Mouse (Mus musculus) small intestine, adult 2 months (tissue): ENCODE data around the gene Zdhhc5. TPM values are rescaled to one million over a fixed set of nuclear protein-coding genes. Genes with fewer than 3 reads are reported as not detected.

ENCODE experiments used
- H3K27ac ChIP-seq: fragments of 200-500 bp; 2 replicates; pipeline ENCODE4 v1.5.1; 2012; ENCODE audit warnings: low read depth, low read length, control low read depth, inconsistent platforms; ENCODE audit not compliant: insufficient read depth
- H3K27me3 ChIP-seq: fragments of 200-500 bp; 2 replicates; pipeline ENCODE4 v1.6.1; 2012; ENCODE audit warnings: mild to moderate bottlenecking, moderate library complexity, low read length, inconsistent platforms; ENCODE audit not compliant: control insufficient read depth, insufficient read depth
- H3K36me3 ChIP-seq: fragments of 200-500 bp; 2 replicates; pipeline ENCODE4 v1.6.1; 2012; ENCODE audit warnings: mild to moderate bottlenecking, low read length, control low read depth, inconsistent platforms; ENCODE audit not compliant: control insufficient read depth, insufficient read depth
- H3K4me1 ChIP-seq: fragments of 200-500 bp; 2 replicates; pipeline ENCODE4 v1.6.1; 2012; ENCODE audit warnings: low read length, inconsistent platforms, mixed read lengths; ENCODE audit not compliant: control insufficient read depth, insufficient read depth, insufficient read length
- H3K4me3 ChIP-seq: fragments of 200-500 bp; 2 replicates; pipeline ENCODE4 v1.5.1; 2012; ENCODE audit warnings: low read depth, mild to moderate bottlenecking, control low read depth, inconsistent platforms, low read length, moderate library complexity
- CTCF ChIP-seq: fragments of 200-500 bp; IDR thresholded peaks from 2 replicates; pipeline ENCODE4 v1.5.1; 2012; ENCODE audit warnings: low read depth, mild to moderate bottlenecking, control low read depth, inconsistent platforms, low read length, moderate library complexity, mixed read lengths; ENCODE audit not compliant: insufficient replicate concordance, insufficient read length; ENCODE audit errors: extremely low read depth
- POLR2A ChIP-seq: fragments of 200-500 bp; IDR thresholded peaks from 2 replicates; pipeline ENCODE4 v1.6.1; 2012; ENCODE audit warnings: low read depth, mild to moderate bottlenecking, control low read depth, inconsistent platforms, low read length, moderate library complexity
- WGBS: fragments of 180-500 bp; shearing (Covaris S2); methylation state at CpG from one replicate; pipeline ENCODE4 v1.1.7; 2018; 5-methylcytosine and 5-hydroxymethylcytosine counted together
- polyA plus RNA-seq: library from polyadenylated mRNA; depleted of rRNA; stranded (reverse); fragments of >200 nt; gene quantifications from 2 replicates; pipeline ENCODE4 v1.2.3, GENCODE M21; 2012; rRNA removed

Zdhhc5 gene
- polyA plus RNA-seq, result 23.2 and 46.1 TPM in 2 replicates

DNA sequence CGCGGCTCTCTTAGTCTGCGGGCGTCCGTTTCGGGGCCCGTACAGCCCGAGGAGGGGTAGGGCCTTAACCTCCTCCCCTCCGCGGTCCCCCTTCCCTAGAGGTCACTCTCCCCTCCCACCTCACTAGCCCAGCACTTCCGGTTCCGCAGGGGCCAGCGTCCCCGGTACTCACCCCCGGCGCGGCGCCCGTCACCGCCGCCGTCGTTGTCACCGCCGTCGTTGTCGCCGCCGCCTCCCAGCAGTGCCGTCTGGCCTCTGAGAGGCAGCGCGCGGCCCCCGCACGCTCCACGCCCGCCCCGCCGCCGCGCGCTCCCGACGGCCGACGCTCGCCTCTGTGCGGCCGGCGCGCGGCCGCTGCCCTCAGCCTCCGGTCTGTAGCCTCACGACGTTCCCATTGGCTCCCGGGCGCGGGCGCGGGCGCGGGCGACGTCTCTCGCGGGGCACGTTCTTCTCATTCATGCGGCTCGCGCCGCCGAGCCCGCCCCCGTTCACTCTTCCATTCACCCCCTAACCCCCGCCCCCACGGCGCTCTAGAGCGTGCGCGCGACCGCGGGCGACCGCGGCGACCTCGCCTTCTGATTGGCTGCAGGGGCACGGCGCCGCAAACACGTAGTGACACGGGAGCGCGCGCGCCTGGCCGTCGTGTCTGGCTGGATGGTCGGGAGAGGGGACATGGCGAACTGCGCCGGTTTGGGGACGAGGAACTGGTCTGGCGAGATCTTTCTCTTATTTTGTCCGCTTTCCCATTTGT, at the start of gene Zdhhc5:
Gene Zdhhc5 (minus strand): TSS at position 370 of the 751 bp plus-strand sequence.
- WGBS, result under 1% methylated on average over 106 of the region's 107 CpGs
- no peaks in the 10 kb centered on the region for H3K27me3 ChIP-seq
- H3K36me3 ChIP-seq, result peaks cover 8% of the 10 kb centered on the region

DNA sequence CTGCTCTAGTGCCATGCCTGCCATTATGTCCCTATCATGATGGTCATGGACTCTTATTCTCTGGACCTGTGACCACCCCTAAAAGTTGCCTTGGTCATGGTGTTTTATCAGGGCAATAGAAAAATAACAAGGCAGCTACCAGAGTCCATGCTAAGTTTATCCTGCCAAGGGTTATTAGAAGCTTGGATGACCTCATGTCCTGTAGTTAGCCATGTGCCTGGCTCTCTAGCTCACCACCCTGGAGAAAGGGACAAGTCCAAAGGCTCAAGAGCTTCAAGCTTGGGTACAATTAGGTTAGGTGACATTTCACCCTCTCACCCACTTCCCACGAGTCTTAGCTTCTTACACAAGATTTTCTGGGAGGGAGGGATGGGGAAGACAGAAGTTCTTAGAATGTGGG, 47.8 kb upstream of the Zdhhc5 start:
- Histone ChIP-seq H3K27me3 (no peaks in the 10 kb centered on the region), H3K27ac (0 out of 2 replicates have a peak overlapping the region, but pooled peaks have one; percentile 53), H3K36me3 (no peaks in the 10 kb centered on the region), H3K4me1 (peaks cover 4% of the 10 kb centered on the region; the same call in 1 of the 2 replicates), H3K4me3 (no peak overlapping the region)
- WGBS, result 46% methylated on average over 1 of the region's 1 CpGs
- TF ChIP-seq CTCF, result no peak

More for the DNA sequence above, at the start of gene Zdhhc5:
- TF ChIP-seq CTCF, result no peak
- peak; percentile 83 for TF ChIP-seq POLR2A
- Histone ChIP-seq H3K4me1 (peaks cover 6% of the 10 kb centered on the region; the same call in 1 of the 2 replicates), H3K27ac (peak within 1 kb of the TSS; percentile 92), H3K4me3 (peak within 1 kb of the TSS; percentile 87)

DNA sequence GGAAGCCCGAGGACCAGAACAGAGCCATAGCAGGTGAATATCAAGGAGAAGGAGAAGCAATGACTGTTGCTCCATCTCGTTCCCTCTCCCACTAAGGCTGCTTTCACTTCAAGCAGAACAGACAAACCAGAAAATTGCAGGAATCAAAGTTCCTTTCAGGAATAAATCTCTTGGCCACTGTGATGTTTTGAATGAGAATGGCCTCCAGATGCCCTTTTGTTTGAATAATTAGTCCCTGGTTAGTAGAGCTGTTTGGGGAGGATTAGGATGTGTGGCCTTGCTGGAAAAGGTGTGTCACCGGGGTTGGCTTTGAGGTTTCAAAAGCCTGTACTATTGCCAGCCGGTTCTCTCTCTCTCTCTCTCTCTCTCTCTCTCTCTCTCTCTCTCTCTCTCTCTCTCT, 47.3 kb upstream of the Zdhhc5 start:
- H3K27me3 ChIP-seq, result no peaks in the 10 kb centered on the region
- peak overlapping the region; percentile 53; the same call in 1 of the 2 replicates for H3K27ac ChIP-seq
- WGBS, result 45% methylated on average over 4 of the region's 4 CpGs
- H3K4me1 ChIP-seq, result peaks cover 6% of the 10 kb centered on the region; the same call in 1 of the 2 replicates
- H3K36me3 ChIP-seq, result no peaks in the 10 kb centered on the region
- no peak overlapping the region for H3K4me3 ChIP-seq
- TF ChIP-seq CTCF, result no peak

DNA sequence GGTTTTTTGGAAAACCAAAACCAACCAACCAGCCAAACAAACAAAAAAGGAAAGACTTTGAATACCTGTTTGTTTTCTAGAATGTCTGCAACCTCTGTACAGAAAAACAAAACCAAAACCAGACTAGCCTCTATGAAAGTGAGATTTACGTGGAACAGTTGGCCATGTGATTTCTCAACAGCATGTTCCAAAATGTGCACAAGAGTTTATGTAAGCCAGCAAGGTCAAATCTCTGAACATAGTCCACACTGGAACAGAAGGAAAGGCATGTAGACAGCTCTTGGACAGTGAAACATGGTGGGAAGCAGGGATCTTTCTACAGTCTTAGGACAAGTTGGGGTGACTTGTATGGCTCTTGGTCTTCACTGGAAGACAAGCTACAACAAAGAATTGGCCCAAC, 46.9 kb upstream of the Zdhhc5 start:
- Histone ChIP-seq H3K4me3 (no peak overlapping the region), H3K27me3 (no peaks in the 10 kb centered on the region), H3K27ac (peak overlapping the region; percentile 53; the same call in 1 of the 2 replicates), H3K36me3 (no peaks in the 10 kb centered on the region), H3K4me1 (peaks cover 9% of the 10 kb centered on the region; the same call in 1 of the 2 replicates)
- TF ChIP-seq CTCF, result no peak
- no peak for TF ChIP-seq POLR2A
- 47% methylated on average over 1 of the region's 1 CpGs for WGBS

DNA sequence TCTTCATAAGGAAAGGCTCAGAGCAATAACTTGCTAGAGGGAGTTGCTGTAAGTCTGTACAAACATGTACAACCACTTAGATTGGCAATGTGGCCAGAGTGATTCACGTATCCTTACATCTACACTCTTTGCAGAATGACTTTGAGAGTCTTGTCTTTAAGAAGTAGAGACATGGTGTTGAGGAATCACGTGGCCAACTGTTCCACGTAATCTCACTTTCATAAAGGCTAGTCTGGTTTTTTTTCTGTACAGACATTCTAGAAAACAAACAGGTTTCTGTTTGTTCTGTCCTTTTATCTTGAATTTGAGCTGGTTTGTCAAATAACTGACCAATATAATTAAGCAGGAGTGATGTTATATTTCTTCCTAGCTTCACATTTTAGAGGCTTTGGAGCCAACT, 46.3 kb upstream of the Zdhhc5 start:
- 67% methylated on average over 3 of the region's 3 CpGs for WGBS
- Histone ChIP-seq H3K27ac (no peak overlapping the region), H3K4me3 (no peak overlapping the region), H3K27me3 (no peaks in the 10 kb centered on the region), H3K4me1 (peaks cover 12% of the 10 kb centered on the region; the same call in 1 of the 2 replicates), H3K36me3 (no peaks in the 10 kb centered on the region)
- TF ChIP-seq POLR2A, result no peak
- TF ChIP-seq CTCF, result no peak

DNA sequence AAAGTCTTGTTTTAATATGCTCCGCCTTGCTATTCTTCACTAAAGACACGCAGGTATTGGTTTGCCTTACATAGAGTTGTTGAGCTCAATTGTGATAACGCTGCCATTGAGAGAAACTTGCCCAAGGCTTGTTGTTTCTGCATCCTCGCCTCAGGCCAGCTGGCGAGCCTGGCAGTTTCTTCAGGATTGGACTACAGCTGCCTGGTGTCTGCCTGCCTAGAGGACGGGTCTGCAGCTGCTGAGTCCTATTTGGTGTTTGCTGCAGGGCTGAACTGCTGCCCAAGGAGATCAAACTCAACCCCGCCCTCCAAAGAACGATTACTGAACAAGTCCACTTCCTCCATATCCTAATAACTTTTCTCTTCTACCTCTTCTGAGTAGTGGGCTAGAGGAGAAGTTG, 45.8 kb upstream of the Zdhhc5 start:
- Histone ChIP-seq H3K36me3 (no peaks in the 10 kb centered on the region), H3K4me3 (no peak overlapping the region), H3K27ac (no peak overlapping the region), H3K27me3 (no peaks in the 10 kb centered on the region), H3K4me1 (peaks cover 12% of the 10 kb centered on the region; the same call in 1 of the 2 replicates)
- WGBS, result 44% methylated on average over 8 of the region's 8 CpGs
- no peak for TF ChIP-seq POLR2A
- TF ChIP-seq CTCF, result no peak

DNA sequence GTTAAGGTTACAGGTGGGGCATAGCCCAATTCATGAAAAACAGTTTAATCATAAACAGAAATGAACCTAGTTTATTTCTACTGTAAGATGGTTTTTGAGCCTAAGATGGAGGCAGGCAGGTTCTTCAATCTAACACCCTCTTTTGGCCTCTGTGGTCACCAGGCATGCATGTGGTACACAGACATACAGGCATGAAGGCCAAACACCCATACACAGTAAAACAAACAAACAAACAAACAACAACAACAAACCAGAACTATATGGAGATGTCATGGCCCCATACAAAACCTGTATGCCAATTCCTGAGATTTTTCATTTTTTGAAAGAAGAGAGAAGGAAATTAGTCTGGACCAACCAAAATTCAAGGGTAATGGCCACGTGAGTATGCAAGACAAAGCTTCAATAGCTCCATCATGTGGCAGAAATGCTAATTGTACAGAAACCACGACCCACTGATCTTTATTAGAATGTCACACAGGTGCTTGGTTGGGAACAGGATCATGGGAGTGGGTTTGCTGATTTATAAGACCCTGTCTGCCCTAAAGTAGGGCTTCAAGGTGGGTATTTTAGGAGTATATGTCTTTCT, 43.7 kb upstream of the Zdhhc5 start:
- 2% methylated on average over 2 of the region's 2 CpGs for WGBS
- H3K27me3 ChIP-seq, result no peaks in the 10 kb centered on the region
- H3K27ac ChIP-seq, result no peak overlapping the region
- no peaks in the 10 kb centered on the region for H3K36me3 ChIP-seq
- TF ChIP-seq POLR2A (no peak), CTCF (no peak)
- no peak overlapping the region for H3K4me3 ChIP-seq
- H3K4me1 ChIP-seq, result peaks cover 12% of the 10 kb centered on the region; the same call in 1 of the 2 replicates
